Comparison of ENCODE assay signal across 18 mouse cellular contexts in the genomic region with DNA sequence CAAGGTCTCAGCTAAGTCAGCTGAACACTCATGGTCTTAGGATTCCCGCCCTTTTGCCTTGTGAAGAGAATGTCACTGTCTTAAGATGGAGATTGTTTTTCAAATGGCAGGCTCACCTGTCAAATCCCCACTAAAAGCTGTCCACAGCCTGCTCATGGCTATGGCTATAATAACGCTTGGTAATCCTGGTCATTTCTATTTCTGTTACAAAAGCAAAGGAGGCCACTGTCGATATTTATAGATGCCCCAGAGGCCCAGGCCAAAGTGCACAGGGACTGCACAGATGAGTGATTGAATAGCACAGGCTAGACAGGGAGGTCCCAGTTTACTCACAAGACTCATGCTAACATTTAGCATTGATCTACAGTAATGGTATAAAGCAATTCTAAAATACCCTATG. TPM values are rescaled to one million over a fixed set of nuclear protein-coding genes. Genes with fewer than 3 reads are reported as not detected.
A peak's percentile ranks its signal among the peaks of the same experiment; 100 is the strongest.
DNase-seq lines count a peak whose midpoint lies in the region; ATAC-seq and TF ChIP-seq lines count a peak whose summit lies in the region.
"Had no signal": no experiment of that assay in that cellular context is flagged by ENCODE, and none has a peak within 500 bp of the region (broad histone marks: within the 10 kb centered on the region; RNA-seq: fewer than 3 reads in every experiment).

No protein-coding gene starts in this region.

- ATAC-seq in midbrain, embryonic 14.5 days (ENCODE audit: low FRiP score, low TSS enrichment) = no peak
- no peak for ATAC-seq in hindbrain, postnatal 0 days
- ATAC-seq in activated CD4-positive, CD25-positive, alpha-beta regulatory T cell, adult 4 months = no peak

- H3K9me3 ChIP-seq in midbrain, embryonic 10.5 days (replicated peaks) = no peaks in the 10 kb centered on the region
- no peaks in the 10 kb centered on the region for H3K9me3 ChIP-seq in midbrain, embryonic 14.5 days (ENCODE audit: control insufficient read depth, low read length)
- H3K9me3 ChIP-seq in hindbrain, postnatal 0 days (ENCODE audit: low read length) = no peaks in the 10 kb centered on the region
- H3K9me3 ChIP-seq: embryonic facial prominence, embryonic 12.5 days; heart, embryonic 13.5 days; limb, embryonic 15.5 days; stomach, embryonic 15.5 days had no signal

- H3K4me2 ChIP-seq in midbrain, embryonic 14.5 days (ENCODE audit: low read length) = no peak overlapping the region
- no peak overlapping the region for H3K4me2 ChIP-seq in hindbrain, postnatal 0 days (ENCODE audit: low read depth, low read length)
- H3K4me2 ChIP-seq: embryonic facial prominence, embryonic 12.5 days; heart, embryonic 13.5 days; limb, embryonic 15.5 days; stomach, embryonic 15.5 days had no signal

- no peak overlapping the region for H3K9ac ChIP-seq in midbrain, embryonic 14.5 days (replicated peaks; ENCODE audit: low read length)
- no peak overlapping the region for H3K9ac ChIP-seq in hindbrain, postnatal 0 days (replicated peaks; ENCODE audit: low read length)
- H3K9ac ChIP-seq: embryonic facial prominence, embryonic 12.5 days; heart, embryonic 13.5 days; limb, embryonic 15.5 days; stomach, embryonic 15.5 days had no signal

- whole genome bisulfite sequencing in midbrain, embryonic 10.5 days = 85% methylated on average over 3 of the region's 3 CpGs
- 72% methylated on average over 3 of the region's 3 CpGs for WGBS in midbrain, embryonic 14.5 days
- WGBS in hindbrain, postnatal 0 days = 72% methylated on average over 3 of the region's 3 CpGs

- DNase-seq in heart, adult 11 months = peak; percentile 80
- no peak for DNase-seq in heart, postnatal 4 days
- no peak for DNase-seq in midbrain, embryonic 10.5 days (ENCODE audit: low spot score)
- no peak for DNase-seq in midbrain, embryonic 14.5 days
- no peak for DNase-seq in hindbrain, postnatal 0 days (ENCODE audit: low spot score)
- no peak for DNase-seq in spleen, postnatal 10 days (ENCODE audit: low spot score in 2 of 2)
- DNase-seq: adrenal gland, postnatal 36 days; cerebellum, adult 2 months; kidney, adult 8-10 months; kidney, postnatal 4 days; lung, postnatal 14 days; spleen, adult 18-20 months; thymus, adult 2 months had no signal

- no peaks in the 10 kb centered on the region for H3K36me3 ChIP-seq in midbrain, embryonic 10.5 days
- no peaks in the 10 kb centered on the region for H3K36me3 ChIP-seq in midbrain, embryonic 14.5 days (ENCODE audit: control insufficient read depth, insufficient read depth, low read length)
- no peaks in the 10 kb centered on the region for H3K36me3 ChIP-seq in hindbrain, postnatal 0 days (ENCODE audit: insufficient read depth, low read length)
- H3K36me3 ChIP-seq: embryonic facial prominence, embryonic 12.5 days; heart, embryonic 13.5 days; limb, embryonic 15.5 days; stomach, embryonic 15.5 days had no signal

- H3K27ac ChIP-seq in midbrain, embryonic 10.5 days (replicated peaks) = peak overlapping the region; percentile 67
- no peak overlapping the region for H3K27ac ChIP-seq in midbrain, embryonic 14.5 days (replicated peaks; ENCODE audit: low read depth, low read length)
- peak overlapping the region; percentile 57; the same call in 1 of the 2 replicates for H3K27ac ChIP-seq in hindbrain, postnatal 0 days
- H3K27ac ChIP-seq: limb, embryonic 15.5 days; stomach, embryonic 15.5 days had no signal

- peaks cover 39% of the 10 kb centered on the region for H3K4me1 ChIP-seq in midbrain, embryonic 10.5 days
- peaks cover 23% of the 10 kb centered on the region for H3K4me1 ChIP-seq in midbrain, embryonic 14.5 days (ENCODE audit: control insufficient read depth, insufficient read depth, low read length)
- peaks cover 5% of the 10 kb centered on the region; the same call in 1 of the 2 replicates for H3K4me1 ChIP-seq in hindbrain, postnatal 0 days (ENCODE audit: insufficient read depth, low read length)

- no peaks in the 10 kb centered on the region for H3K27me3 ChIP-seq in midbrain, embryonic 10.5 days (ENCODE audit: low read depth, poor library complexity, severe bottlenecking)
- H3K27me3 ChIP-seq in midbrain, embryonic 14.5 days (ENCODE audit: control insufficient read depth, insufficient read depth, low read length) = no peaks in the 10 kb centered on the region
- no peaks in the 10 kb centered on the region for H3K27me3 ChIP-seq in hindbrain, postnatal 0 days (ENCODE audit: insufficient read depth, low read length)
- H3K27me3 ChIP-seq: embryonic facial prominence, embryonic 12.5 days; heart, embryonic 13.5 days; limb, embryonic 15.5 days; stomach, embryonic 15.5 days had no signal

- H3K4me3 ChIP-seq in midbrain, embryonic 10.5 days = no peak overlapping the region
- H3K4me3 ChIP-seq in midbrain, embryonic 14.5 days (replicated peaks; ENCODE audit: low read depth, low read length) = no peak overlapping the region
- no peak overlapping the region for H3K4me3 ChIP-seq in hindbrain, postnatal 0 days (ENCODE audit: low read length)
- H3K4me3 ChIP-seq: embryonic facial prominence, embryonic 12.5 days; heart, embryonic 13.5 days; limb, embryonic 15.5 days; stomach, embryonic 15.5 days had no signal

- no peak for TF ChIP-seq CTCF in hindbrain, postnatal 0 days (IDR thresholded peaks at IDR 0.05; ENCODE audit: low read depth)

RNA-seq across cellular contexts. Expression of a gene that starts 15.4 kb away (rescaled TPM):
- 10 to 100 TPM; 13.5 to 13.7 TPM for total RNA-seq in heart, postnatal 4 days (2021)
- 87.1 and 98.5 TPM in 2 replicates for polyA plus RNA-seq in midbrain, embryonic 10.5 days (2016; fragmentation: Nextera tagmentation; extraction: Ambion mirVana)
- 175 and 176 TPM in 2 replicates for polyA plus RNA-seq in midbrain, embryonic 14.5 days (2014; fragmentation: Nextera tagmentation; extraction: Ambion mirVana)
- total RNA-seq in hindbrain, postnatal 0 days (2014; rRNA removed) = 152 and 175 TPM in 2 replicates
- polyA plus RNA-seq in hindbrain, postnatal 0 days (2015; fragmentation: Nextera tagmentation; extraction: Ambion mirVana) = 136 and 141 TPM in 2 replicates
- 10 to 100 TPM; 23.8 to 28.2 TPM for polyA plus RNA-seq in activated CD4-positive, CD25-positive, alpha-beta regulatory T cell, adult 4 months (2017; shearing (Covaris generic))

RNA-seq across cellular contexts. Expression of a gene that starts 28.2 kb away (rescaled TPM):
- total RNA-seq in heart, postnatal 4 days (2021) = 10 to 100 TPM; 12.9 to 13.2 TPM
- 7.0 and 7.1 TPM in 2 replicates for polyA plus RNA-seq in midbrain, embryonic 10.5 days (2016; fragmentation: Nextera tagmentation; extraction: Ambion mirVana)
- 2.8 and 4.7 TPM in 2 replicates for polyA plus RNA-seq in midbrain, embryonic 14.5 days (2014; fragmentation: Nextera tagmentation; extraction: Ambion mirVana)
- total RNA-seq in hindbrain, postnatal 0 days (2014; rRNA removed) = 28.0 and 28.4 TPM in 2 replicates
- polyA plus RNA-seq in hindbrain, postnatal 0 days (2015; fragmentation: Nextera tagmentation; extraction: Ambion mirVana) = 4.9 and 6.7 TPM in 2 replicates
- under 1 TPM in 1 of 2 experiments, not detected in 1; 0.11 TPM for polyA plus RNA-seq in activated CD4-positive, CD25-positive, alpha-beta regulatory T cell, adult 4 months (2017; shearing (Covaris generic))
